Mouse (Mus musculus) embryo, embryonic 10 days (tissue): ENCODE data around the gene Wdr91.
A peak's percentile ranks its signal among the peaks of the same experiment; 100 is the strongest.

Source experiments
- DNase-seq: peaks from one replicate; pipeline ENCODE4 v3.0.0-alpha.2; 2015; ENCODE audit warnings: low spot score

Wdr91 gene

GRCm38 (mm10) chr6:34914462-34914861, 3.8 kb upstream of the Wdr91 start:
- no peak for DNase-seq

DNA sequence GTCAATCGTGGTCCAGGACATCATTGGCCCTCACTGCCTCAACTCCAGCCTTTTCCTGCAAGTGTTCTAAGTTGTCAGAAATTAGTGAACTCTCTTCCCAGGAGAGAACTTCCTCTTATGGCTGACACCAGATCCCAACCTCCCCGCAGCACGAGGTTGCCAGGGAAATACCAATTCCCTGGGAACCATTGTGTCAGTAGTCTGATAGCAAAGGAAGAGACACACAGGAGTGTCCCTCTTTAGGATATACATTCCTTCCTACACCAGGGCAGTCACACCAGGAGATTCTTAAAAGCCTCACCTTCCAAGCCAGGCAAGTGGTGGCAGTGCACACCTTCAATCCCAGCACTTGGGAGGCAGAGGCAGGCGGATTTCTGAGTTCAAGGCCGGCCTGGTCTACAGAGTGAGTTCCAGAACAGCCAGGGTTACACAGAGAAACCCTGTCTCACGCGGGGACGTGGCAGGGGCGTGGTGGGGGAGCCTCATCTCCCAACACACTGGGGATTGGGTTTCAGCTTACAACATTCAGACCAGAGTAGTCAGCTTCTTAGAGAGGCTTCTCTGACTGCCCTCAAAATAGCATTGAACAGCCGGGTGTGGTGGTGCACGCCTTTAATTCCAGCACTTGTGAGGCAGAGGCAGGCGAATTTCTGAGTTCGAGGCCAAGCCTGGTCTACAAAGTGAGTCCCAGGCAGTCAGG, 2.8 kb upstream of the Wdr91 start:
- DNase-seq: no peak

- DNase-seq: no peak
Observed at GRCm38 (mm10) chr6:34909631-34910345, 888 bp downstream of the Wdr91 start.

GRCm38 (mm10) chr6:34907696-34908260, 2.9 kb downstream of the Wdr91 start:
- DNase-seq: no peak

DNA sequence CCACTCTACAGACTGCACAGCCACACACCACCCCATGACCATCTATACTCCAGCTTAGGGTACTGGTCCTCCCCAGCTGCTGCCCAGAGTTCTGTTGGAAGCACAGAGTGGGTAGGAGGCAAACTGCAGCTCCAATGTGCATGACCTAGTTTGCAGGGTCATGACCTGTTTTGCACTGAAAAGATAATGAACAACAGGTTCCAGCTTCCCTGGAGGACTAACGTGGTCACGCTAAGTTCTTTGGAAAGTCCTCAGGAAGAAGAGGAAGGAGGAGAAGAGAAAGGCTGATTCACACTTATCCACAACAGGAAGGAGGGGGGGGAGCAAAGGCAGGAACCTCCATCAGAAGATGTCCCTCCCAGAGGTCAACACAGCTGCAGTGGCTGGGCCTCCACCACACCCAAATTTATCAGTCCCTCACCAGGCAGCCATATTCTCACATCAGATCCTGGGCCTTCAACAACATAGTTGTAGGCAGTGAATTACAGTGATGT, 3.5 kb downstream of the Wdr91 start:
- DNase-seq: no peak

DNA sequence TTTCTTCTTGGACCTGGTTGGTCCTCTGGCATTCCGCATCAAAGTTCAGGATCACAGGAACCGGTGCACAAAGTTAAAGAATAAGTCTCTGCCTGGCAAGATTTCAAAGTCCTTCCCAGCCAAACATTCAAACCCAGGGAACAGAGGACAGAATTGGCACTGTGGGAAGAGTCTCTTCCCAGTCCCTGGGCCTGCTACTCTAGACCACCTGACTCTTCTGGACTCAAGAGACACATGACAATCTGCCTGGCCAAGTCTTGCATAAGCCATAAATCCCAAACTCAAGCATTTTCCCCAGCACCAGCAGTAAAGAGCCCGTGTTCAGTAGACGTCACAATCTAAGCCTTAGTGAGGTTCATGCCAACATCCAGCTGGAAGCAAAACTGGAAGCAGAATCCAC, 4.0 kb downstream of the Wdr91 start:
- DNase-seq: no peak

- DNase-seq: no peak
Observed at GRCm38 (mm10) chr6:34906125-34906524, 4.6 kb downstream of the Wdr91 start.

DNA sequence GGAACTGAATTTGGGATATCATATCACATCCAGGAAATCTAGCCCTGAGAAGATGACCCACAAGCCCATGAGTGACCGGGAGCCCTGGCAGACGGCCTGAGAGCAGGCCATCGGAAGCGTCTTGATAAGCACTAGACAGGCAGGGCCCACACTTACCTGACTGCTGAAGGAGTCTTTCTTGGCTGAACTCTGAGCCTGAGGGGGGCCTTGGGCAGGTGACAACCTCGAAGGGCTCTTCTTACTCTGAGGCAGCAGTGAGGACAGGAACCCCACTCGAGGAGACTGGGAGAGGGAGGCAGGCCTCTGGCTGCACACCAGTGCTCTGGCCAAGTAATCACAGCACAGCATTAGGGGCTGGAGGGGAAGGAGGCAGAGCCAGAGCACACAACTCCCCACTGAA, 6.3 kb downstream of the Wdr91 start:
- DNase-seq: no peak

DNA sequence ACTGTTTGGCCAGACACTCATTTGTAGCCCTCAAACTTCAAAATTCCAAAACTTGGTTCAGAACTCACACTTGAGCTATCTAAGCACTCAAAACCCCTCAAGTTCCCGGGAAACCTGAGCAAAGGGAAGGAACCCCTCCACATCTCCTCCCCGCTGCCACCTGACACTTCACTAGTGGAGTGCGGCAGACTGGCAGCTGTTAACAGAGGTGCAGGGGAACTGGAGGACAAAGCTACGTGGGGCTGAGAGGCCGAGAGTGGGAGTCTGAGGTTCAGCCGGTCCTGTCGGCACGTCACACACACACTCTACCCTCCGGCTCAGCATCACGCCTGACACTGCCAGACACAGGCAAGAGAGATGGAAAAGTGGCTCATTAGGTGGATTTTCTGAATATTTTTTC, 6.8 kb downstream of the Wdr91 start:
- DNase-seq: no peak

GRCm38 (mm10) chr6:34903441-34903840, 7.2 kb downstream of the Wdr91 start:
- no peak for DNase-seq

DNA sequence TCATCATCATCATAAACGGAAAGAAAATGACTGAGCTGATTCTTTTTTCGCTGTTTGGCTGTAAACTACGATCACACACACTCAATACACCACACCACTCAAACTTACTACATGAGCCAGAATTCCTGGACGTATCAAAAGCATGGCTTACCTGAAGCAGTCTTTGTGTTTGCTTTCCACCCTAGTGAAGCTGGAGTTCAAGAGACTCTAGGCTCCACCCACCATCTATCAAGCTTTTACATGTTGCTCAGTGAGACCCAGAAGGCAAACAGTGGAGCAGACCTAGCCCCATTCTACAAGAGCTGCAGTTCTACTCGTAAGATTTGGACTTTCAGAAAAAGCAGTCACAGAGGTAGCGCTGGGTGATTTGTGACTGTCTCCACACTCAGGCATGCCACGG, 8.1 kb downstream of the Wdr91 start:
- no peak for DNase-seq

- peak; percentile 17 for DNase-seq
Observed at GRCm38 (mm10) chr6:34901911-34902444, 8.7 kb downstream of the Wdr91 start.

- DNase-seq: no peak
Observed at GRCm38 (mm10) chr6:34900990-34901389, 9.7 kb downstream of the Wdr91 start.

GRCm38 (mm10) chr6:34899127-34899526, 11.5 kb downstream of the Wdr91 start:
- no peak for DNase-seq

- DNase-seq: peak; percentile 43
Observed at GRCm38 (mm10) chr6:34896168-34896780, 14.4 kb downstream of the Wdr91 start.

- DNase-seq: no peak
Observed at GRCm38 (mm10) chr6:34895569-34895968, 15.1 kb downstream of the Wdr91 start.

- no peak for DNase-seq
Observed at GRCm38 (mm10) chr6:34889185-34889584, 21.5 kb downstream of the Wdr91 start.

DNA sequence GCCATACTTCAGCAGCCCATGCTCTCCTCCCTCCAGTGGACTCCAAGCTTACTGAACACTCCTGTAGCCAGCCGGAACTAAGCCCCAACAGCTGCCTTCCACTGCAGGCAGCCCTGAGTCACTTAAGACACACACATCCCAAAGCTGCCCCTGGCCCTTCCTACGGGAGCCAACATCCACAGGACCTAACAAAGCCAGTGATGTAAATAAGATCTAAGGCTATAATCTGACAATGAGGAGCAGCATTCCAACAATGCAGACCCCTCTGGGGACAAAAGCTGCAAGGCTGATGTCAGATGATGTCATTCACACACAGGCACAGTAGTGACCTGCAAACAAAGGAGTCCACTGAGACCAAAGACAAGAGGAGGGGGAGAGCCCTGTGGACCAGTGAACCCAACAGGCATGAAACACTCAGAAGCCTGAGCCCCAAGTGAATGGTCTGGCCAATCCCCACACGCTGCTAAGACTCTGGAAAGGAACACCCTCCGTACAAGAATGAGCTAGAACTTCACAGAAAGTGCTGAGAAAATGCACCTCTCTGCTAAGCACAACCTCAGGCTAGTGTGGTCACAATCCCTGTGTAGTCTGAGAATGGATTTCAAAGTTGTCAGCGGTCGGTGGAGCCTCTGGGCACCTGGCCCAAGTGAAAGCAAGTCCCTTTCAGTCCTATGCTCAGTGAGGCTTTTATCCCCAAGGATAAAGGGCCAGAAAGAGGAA, 23.4 kb downstream of the Wdr91 start:
- DNase-seq: peak; percentile 60

DNA sequence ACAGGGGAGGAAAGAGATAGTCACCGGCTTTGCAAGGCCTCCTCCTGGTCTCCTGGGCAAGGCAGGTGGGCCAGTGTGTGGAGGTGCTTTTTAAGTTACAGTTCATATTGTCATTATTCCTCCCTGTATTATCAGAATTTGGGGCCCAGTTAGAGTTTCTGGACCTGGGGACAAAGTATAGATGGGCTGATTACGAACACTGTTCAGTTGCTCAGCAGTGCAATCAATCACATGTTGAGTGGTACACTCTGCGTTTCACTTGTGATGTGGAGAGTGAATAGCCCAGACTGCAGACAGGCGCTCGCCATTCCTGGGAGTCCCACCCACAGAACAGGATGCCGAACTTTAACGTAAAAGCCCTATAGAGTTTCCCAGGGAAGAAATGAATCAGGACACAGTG, 26.0 kb downstream of the Wdr91 start:
- DNase-seq: no peak

- DNase-seq: peak; percentile 68
Observed at GRCm38 (mm10) chr6:34879911-34880475, 30.7 kb downstream of the Wdr91 start.

- DNase-seq: no peak
Observed at GRCm38 (mm10) chr6:34879101-34879740, 31.5 kb downstream of the Wdr91 start.
